Mouse (Mus musculus) embryonic facial prominence, embryonic 11.5 days (tissue): ENCODE data around the gene Rem1. TPM values are rescaled to one million over a fixed set of nuclear protein-coding genes. Genes with fewer than 3 reads are reported as not detected.

Source experiments
- ATAC-seq: fragments of 200-750 bp; cut with Nextera tagmentation; replicated peaks from 2 replicates; pipeline ENCODE4 v1.8.0; 2017; ENCODE audit warnings: low read depth; ENCODE audit not compliant: insufficient number of reproducible peaks, low FRiP score, low TSS enrichment
- DNase-seq: peaks from one replicate; pipeline ENCODE4 v3.0.0-alpha.2; 2015; ENCODE audit warnings: low spot score
- H3K27ac ChIP-seq: fragments of 300-500 bp; sonication (generic); replicated peaks from 2 replicates; pipeline ENCODE4 v1.5.1; 2014; ENCODE audit warnings: mild to moderate bottlenecking, low read depth, low read length, control low read depth
- H3K27me3 ChIP-seq: fragments of 300-500 bp; sonication (generic); 2 replicates; pipeline ENCODE4 v1.6.1; 2014; ENCODE audit warnings: mild to moderate bottlenecking, low read length, moderate library complexity, mixed read lengths; ENCODE audit not compliant: control insufficient read depth, insufficient read depth
- H3K36me3 ChIP-seq: fragments of 300-500 bp; sonication (generic); replicated peaks from 2 replicates; pipeline ENCODE4 v1.6.1; 2014; ENCODE audit warnings: low read depth, mild to moderate bottlenecking, low read length, moderate library complexity, mixed read lengths; ENCODE audit not compliant: control insufficient read depth, insufficient read depth
- H3K4me1 ChIP-seq: fragments of 300-500 bp; sonication (generic); 2 replicates; pipeline ENCODE4 v1.6.1; 2014; ENCODE audit warnings: low read length, mixed read lengths; ENCODE audit not compliant: control insufficient read depth, insufficient read depth
- H3K4me2 ChIP-seq: fragments of 300-500 bp; sonication (generic); 2 replicates; pipeline ENCODE4 v1.6.1; 2014; ENCODE audit warnings: low read depth, mild to moderate bottlenecking, control low read depth, low read length, moderate library complexity
- H3K4me3 ChIP-seq: fragments of 300-500 bp; sonication (generic); 2 replicates; pipeline ENCODE4 v1.5.1; 2014; ENCODE audit warnings: low read depth, low read length, control low read depth
- H3K9ac ChIP-seq: fragments of 300-500 bp; sonication (generic); replicated peaks from 2 replicates; pipeline ENCODE4 v1.6.1; 2014; ENCODE audit warnings: mild to moderate bottlenecking, control low read depth, low read length
- H3K9me3 ChIP-seq: fragments of 300-500 bp; sonication (generic); replicated peaks from 2 replicates; pipeline ENCODE4 v1.6.1; 2016; ENCODE audit warnings: mild to moderate bottlenecking, low read length, inconsistent platforms, mixed read lengths; ENCODE audit not compliant: control insufficient read depth
- WGBS: fragments of 180-500 bp; shearing (Covaris S2); extraction: QIAGEN DNeasy Blood & Tissue Kit; methylation state at CpG from one replicate; pipeline ENCODE4 v1.1.7; 2014; 5-methylcytosine and 5-hydroxymethylcytosine counted together
- polyA plus RNA-seq: library from polyadenylated mRNA; unstranded; fragments of >200 nt; fragmentation: Nextera tagmentation; extraction: Ambion mirVana; gene quantifications from 2 replicates; pipeline ENCODE4 v1.2.1, GENCODE M21; 2014

Rem1 gene
- polyA plus RNA-seq, 1 experiment from 2014 or later: 0.36 TPM

- ATAC-seq (no peak), DNase-seq (peak; percentile 44)
- Histone ChIP-seq H3K4me2 (peak overlapping the region; percentile 4; the same call in 1 of the 2 replicates), H3K27ac (no peak overlapping the region), H3K9me3 (no peaks in the 10 kb centered on the region), H3K36me3 (no peaks in the 10 kb centered on the region), H3K4me3 (no peak overlapping the region), H3K27me3 (peaks cover 7% of the 10 kb centered on the region; the same call in 1 of the 2 replicates), H3K4me1 (no peaks in the 10 kb centered on the region), H3K9ac (no peak overlapping the region)
- 48% methylated on average over 17 of the region's 17 CpGs for WGBS
Measured at GRCm38 (mm10) chr2:152633334-152633733, 6.6 kb downstream of the Rem1 start.

DNA sequence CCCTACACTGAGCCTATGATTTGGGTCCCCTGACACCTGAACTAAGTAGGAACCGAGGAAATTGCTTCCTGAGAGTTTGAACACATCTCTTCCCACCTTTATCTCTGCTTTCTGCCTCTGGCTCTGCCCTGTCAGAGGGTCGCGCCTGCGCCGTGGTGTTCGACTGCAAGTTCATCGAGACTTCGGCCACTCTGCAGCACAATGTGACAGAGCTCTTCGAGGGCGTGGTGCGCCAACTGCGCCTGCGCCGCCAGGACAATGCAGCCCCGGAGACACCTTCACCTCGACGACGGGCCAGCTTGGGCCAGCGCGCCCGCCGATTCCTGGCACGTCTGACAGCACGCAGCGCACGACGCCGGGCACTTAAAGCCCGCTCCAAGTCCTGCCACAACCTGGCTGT is 7.6 kb downstream of the Rem1 start:
- WGBS: 77% methylated on average over 29 of the region's 29 CpGs
- no peaks in the 10 kb centered on the region for H3K36me3 ChIP-seq
- no peaks in the 10 kb centered on the region for H3K27me3 ChIP-seq
- no peak overlapping the region for H3K27ac ChIP-seq
- no peak overlapping the region for H3K4me3 ChIP-seq
- no peak overlapping the region for H3K4me2 ChIP-seq
- no peaks in the 10 kb centered on the region for H3K4me1 ChIP-seq
- ATAC-seq: no peak
- no peak for DNase-seq
- no peaks in the 10 kb centered on the region for H3K9me3 ChIP-seq
- H3K9ac ChIP-seq: no peak overlapping the region

- ATAC-seq: no peak
- DNase-seq: no peak
- no peaks in the 10 kb centered on the region for H3K9me3 ChIP-seq
- H3K4me1 ChIP-seq: peaks cover 2% of the 10 kb centered on the region; the same call in 1 of the 2 replicates
- no peak overlapping the region for H3K27ac ChIP-seq
- 78% methylated on average over 23 of the region's 23 CpGs for WGBS
- no peak overlapping the region for H3K4me2 ChIP-seq
- no peaks in the 10 kb centered on the region for H3K36me3 ChIP-seq
- H3K9ac ChIP-seq: no peak overlapping the region
- no peak overlapping the region for H3K4me3 ChIP-seq
- H3K27me3 ChIP-seq: no peaks in the 10 kb centered on the region
Measured at GRCm38 (mm10) chr2:152636246-152637005, 9.7 kb downstream of the Rem1 start.

DNA sequence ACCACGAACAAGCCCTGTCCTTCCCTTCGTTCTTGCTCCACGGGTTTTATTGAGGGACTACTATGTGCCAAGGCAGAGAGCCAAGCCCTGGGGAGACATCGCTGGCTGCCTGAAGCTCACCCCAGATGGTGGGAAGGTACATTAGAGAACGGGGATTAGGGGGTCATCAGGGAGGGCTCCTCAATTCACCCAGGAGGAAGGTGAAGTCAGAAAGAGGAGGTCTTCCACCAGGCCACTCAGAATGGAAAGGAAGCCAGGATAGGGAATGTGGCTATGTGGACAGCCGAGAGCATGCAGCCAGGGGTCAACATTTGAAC is 10.2 kb downstream of the Rem1 start:
- H3K9ac ChIP-seq: no peak overlapping the region
- no peak overlapping the region for H3K4me3 ChIP-seq
- no peak overlapping the region for H3K4me2 ChIP-seq
- peaks cover 2% of the 10 kb centered on the region; the same call in 1 of the 2 replicates for H3K4me1 ChIP-seq
- H3K36me3 ChIP-seq: no peaks in the 10 kb centered on the region
- H3K27ac ChIP-seq: no peak overlapping the region
- H3K27me3 ChIP-seq: no peaks in the 10 kb centered on the region
- H3K9me3 ChIP-seq: no peaks in the 10 kb centered on the region
- ATAC-seq (no peak), DNase-seq (no peak)
- WGBS: 89% methylated on average over 6 of the region's 6 CpGs

DNA sequence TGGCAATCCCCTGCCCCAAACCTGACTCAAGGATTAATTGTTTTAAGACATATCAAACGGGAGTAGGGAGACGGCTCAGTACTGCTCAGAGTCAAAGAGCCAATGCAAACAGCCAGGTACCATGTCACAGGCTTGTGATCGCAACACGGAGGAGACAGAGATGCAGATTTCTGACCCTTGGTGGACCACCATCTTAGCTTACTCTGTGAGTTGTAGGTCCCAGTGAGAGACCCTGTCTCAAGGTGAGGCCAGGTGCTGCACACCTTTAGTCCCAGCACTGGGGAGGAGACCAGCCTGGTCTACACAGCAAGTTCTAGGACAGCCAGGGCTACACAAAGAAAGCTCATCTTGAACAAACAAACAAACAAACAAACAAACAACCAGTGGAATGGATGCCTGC is 10.6 kb downstream of the Rem1 start:
- Histone ChIP-seq H3K9ac (no peak overlapping the region), H3K4me1 (peaks cover 2% of the 10 kb centered on the region; the same call in 1 of the 2 replicates), H3K4me2 (no peak overlapping the region), H3K36me3 (no peaks in the 10 kb centered on the region), H3K4me3 (no peak overlapping the region), H3K27me3 (no peaks in the 10 kb centered on the region), H3K9me3 (no peaks in the 10 kb centered on the region), H3K27ac (no peak overlapping the region)
- no peak for ATAC-seq
- DNase-seq: no peak
- 88% methylated on average over 4 of the region's 4 CpGs for WGBS

- Histone ChIP-seq H3K27ac (no peak overlapping the region), H3K4me2 (no peak overlapping the region), H3K9me3 (no peaks in the 10 kb centered on the region), H3K4me3 (no peak overlapping the region), H3K4me1 (peaks cover 2% of the 10 kb centered on the region; the same call in 1 of the 2 replicates), H3K36me3 (no peaks in the 10 kb centered on the region), H3K9ac (no peak overlapping the region), H3K27me3 (no peaks in the 10 kb centered on the region)
- ATAC-seq (no peak), DNase-seq (no peak)
- 54% methylated on average over 6 of the region's 6 CpGs for WGBS
Measured at GRCm38 (mm10) chr2:152638865-152639264, 12.1 kb downstream of the Rem1 start.

- Histone ChIP-seq H3K4me1 (peaks cover 2% of the 10 kb centered on the region; the same call in 1 of the 2 replicates), H3K4me2 (no peak overlapping the region), H3K9ac (no peak overlapping the region), H3K27me3 (no peaks in the 10 kb centered on the region), H3K9me3 (no peaks in the 10 kb centered on the region), H3K4me3 (no peak overlapping the region), H3K36me3 (no peaks in the 10 kb centered on the region), H3K27ac (no peak overlapping the region)
- DNase-seq: no peak
- ATAC-seq: peak; percentile 30; the same call in 1 of the 2 replicates
- WGBS: 15% methylated on average over 11 of the region's 11 CpGs
Measured at GRCm38 (mm10) chr2:152639406-152640113, 12.8 kb downstream of the Rem1 start.
